Mouse (Mus musculus): Measurements from ENCODE around the gene Erich3. TPM values are rescaled to one million over a fixed set of nuclear protein-coding genes. Genes with fewer than 3 reads are reported as not detected.

Erich3 gene
- polyA plus RNA-seq, 1 experiment from 2014 or later, result 0.10 TPM

DNA sequence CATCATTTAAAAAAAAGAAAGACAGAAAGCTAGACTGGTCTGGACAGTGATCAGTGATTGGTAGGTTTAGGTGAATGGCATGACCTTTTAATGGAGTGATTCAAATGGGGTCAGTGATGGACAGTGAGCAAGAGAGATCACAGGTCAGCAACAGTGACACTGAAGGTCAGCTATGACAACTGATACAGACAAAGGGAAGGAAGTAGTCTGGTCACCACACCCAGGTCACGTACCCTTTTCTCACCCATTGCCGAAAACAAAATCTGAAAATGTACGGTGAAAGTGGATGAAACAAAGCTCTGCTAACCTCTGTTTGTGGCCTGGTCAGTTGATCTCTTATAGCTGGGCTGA is 28.9 kb downstream of the Erich3 start:
- Histone ChIP-seq H3K4me3 (replicated peaks; ENCODE audit: low read length) (no peak overlapping the region), H3K27me3 (ENCODE audit: control insufficient read depth, insufficient read depth, low read length) (no peaks in the 10 kb centered on the region), H3K9me3 (replicated peaks; ENCODE audit: control insufficient read depth, low read length) (no peaks in the 10 kb centered on the region), H3K4me1 (ENCODE audit: control insufficient read depth, insufficient read depth, low read length) (peaks cover 4% of the 10 kb centered on the region), H3K27ac (ENCODE audit: low read length) (peak overlapping the region; percentile 37; the same call in 1 of the 2 replicates), H3K4me2 (ENCODE audit: low read depth, low read length) (no peak overlapping the region), H3K9ac (ENCODE audit: low read length) (no peak overlapping the region), H3K36me3 (ENCODE audit: control insufficient read depth, insufficient read depth, low read length) (no peaks in the 10 kb centered on the region)
- no peak for ATAC-seq (ENCODE audit: insufficient read depth, low FRiP score)
- WGBS, result 51% methylated on average over 3 of the region's 3 CpGs

- H3K9ac ChIP-seq (ENCODE audit: low read length), result no peak overlapping the region
- no peaks in the 10 kb centered on the region for H3K27me3 ChIP-seq (ENCODE audit: control insufficient read depth, insufficient read depth, low read length)
- no peak for ATAC-seq (ENCODE audit: insufficient read depth, low FRiP score)
- no peak overlapping the region for H3K4me2 ChIP-seq (ENCODE audit: low read depth, low read length)
- no peaks in the 10 kb centered on the region for H3K9me3 ChIP-seq (replicated peaks; ENCODE audit: control insufficient read depth, low read length)
- no peak overlapping the region for H3K4me3 ChIP-seq (replicated peaks; ENCODE audit: low read length)
- no peak overlapping the region for H3K27ac ChIP-seq (ENCODE audit: low read length)
- no peaks in the 10 kb centered on the region for H3K36me3 ChIP-seq (ENCODE audit: control insufficient read depth, insufficient read depth, low read length)
- peaks cover 4% of the 10 kb centered on the region for H3K4me1 ChIP-seq (ENCODE audit: control insufficient read depth, insufficient read depth, low read length)
- WGBS, result 70% methylated on average over 4 of the region's 4 CpGs
Observed at GRCm38 (mm10) chr3:154693902-154694301, 30.2 kb downstream of the Erich3 start.

- Histone ChIP-seq H3K27ac (ENCODE audit: low read length) (no peak overlapping the region), H3K4me2 (ENCODE audit: low read depth, low read length) (no peak overlapping the region), H3K9ac (ENCODE audit: low read length) (no peak overlapping the region), H3K4me3 (replicated peaks; ENCODE audit: low read length) (no peak overlapping the region), H3K36me3 (ENCODE audit: control insufficient read depth, insufficient read depth, low read length) (no peaks in the 10 kb centered on the region), H3K27me3 (ENCODE audit: control insufficient read depth, insufficient read depth, low read length) (no peaks in the 10 kb centered on the region), H3K4me1 (ENCODE audit: control insufficient read depth, insufficient read depth, low read length) (peaks cover 7% of the 10 kb centered on the region), H3K9me3 (replicated peaks; ENCODE audit: control insufficient read depth, low read length) (no peaks in the 10 kb centered on the region)
- WGBS, result 71% methylated on average over 3 of the region's 3 CpGs
- peak; percentile 62 for ATAC-seq (ENCODE audit: insufficient read depth, low FRiP score)
Observed at GRCm38 (mm10) chr3:154696611-154697010, 33.0 kb downstream of the Erich3 start.

GRCm38 (mm10) chr3:154698907-154699306 is 35.2 kb downstream of the Erich3 start:
- H3K27ac ChIP-seq (ENCODE audit: low read length), result no peak overlapping the region
- no peaks in the 10 kb centered on the region for H3K36me3 ChIP-seq (ENCODE audit: control insufficient read depth, insufficient read depth, low read length)
- H3K4me3 ChIP-seq (replicated peaks; ENCODE audit: low read length), result no peak overlapping the region
- no peak for ATAC-seq (ENCODE audit: insufficient read depth, low FRiP score)
- H3K9ac ChIP-seq (ENCODE audit: low read length), result no peak overlapping the region
- WGBS, result 32% methylated on average over 5 of the region's 5 CpGs
- H3K4me1 ChIP-seq (ENCODE audit: control insufficient read depth, insufficient read depth, low read length), result 0 out of 2 replicates have a peak, but pooled peaks cover 3% of the 10 kb centered on the region
- no peaks in the 10 kb centered on the region for H3K9me3 ChIP-seq (replicated peaks; ENCODE audit: control insufficient read depth, low read length)
- H3K4me2 ChIP-seq (ENCODE audit: low read depth, low read length), result no peak overlapping the region
- H3K27me3 ChIP-seq (ENCODE audit: control insufficient read depth, insufficient read depth, low read length), result no peaks in the 10 kb centered on the region

- WGBS, result 66% methylated on average over 3 of the region's 3 CpGs
- Histone ChIP-seq H3K4me1 (ENCODE audit: control insufficient read depth, insufficient read depth, low read length) (0 out of 2 replicates have a peak, but pooled peaks cover 3% of the 10 kb centered on the region), H3K9me3 (replicated peaks; ENCODE audit: control insufficient read depth, low read length) (no peaks in the 10 kb centered on the region), H3K27ac (ENCODE audit: low read length) (no peak overlapping the region), H3K4me2 (ENCODE audit: low read depth, low read length) (no peak overlapping the region), H3K36me3 (ENCODE audit: control insufficient read depth, insufficient read depth, low read length) (no peaks in the 10 kb centered on the region), H3K4me3 (replicated peaks; ENCODE audit: low read length) (no peak overlapping the region), H3K27me3 (ENCODE audit: control insufficient read depth, insufficient read depth, low read length) (no peaks in the 10 kb centered on the region), H3K9ac (ENCODE audit: low read length) (no peak overlapping the region)
- ATAC-seq (ENCODE audit: insufficient read depth, low FRiP score), result no peak
Observed at GRCm38 (mm10) chr3:154700296-154700695, 36.6 kb downstream of the Erich3 start.

DNA sequence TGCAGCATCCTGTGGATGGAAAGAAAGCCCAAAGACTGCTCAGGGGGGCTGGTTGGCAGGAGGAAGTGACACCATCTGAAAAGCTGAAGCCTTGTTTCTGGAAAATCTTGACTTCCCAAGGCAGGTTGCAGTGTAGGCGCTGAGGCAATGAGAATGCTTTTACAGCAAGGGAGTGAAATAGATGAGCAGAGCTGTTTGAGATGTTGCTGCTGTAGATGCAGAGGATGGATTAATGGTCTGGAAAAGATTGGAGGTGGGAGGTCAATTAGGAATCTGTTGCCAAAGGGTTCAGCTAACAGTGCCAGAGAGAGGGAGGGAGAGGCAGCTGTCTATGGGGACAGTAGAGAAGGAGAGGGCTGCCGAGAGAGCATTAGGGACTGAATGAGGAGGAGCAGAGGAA is 37.1 kb downstream of the Erich3 start:
- no peak for ATAC-seq (ENCODE audit: insufficient read depth, low FRiP score)
- no peak overlapping the region for H3K4me2 ChIP-seq (ENCODE audit: low read depth, low read length)
- 57% methylated on average over 2 of the region's 2 CpGs for whole genome bisulfite sequencing
- no peak overlapping the region for H3K27ac ChIP-seq (ENCODE audit: low read length)
- H3K4me3 ChIP-seq (replicated peaks; ENCODE audit: low read length), result no peak overlapping the region
- H3K9me3 ChIP-seq (replicated peaks; ENCODE audit: control insufficient read depth, low read length), result no peaks in the 10 kb centered on the region
- H3K27me3 ChIP-seq (ENCODE audit: control insufficient read depth, insufficient read depth, low read length), result no peaks in the 10 kb centered on the region
- H3K9ac ChIP-seq (ENCODE audit: low read length), result no peak overlapping the region
- no peaks in the 10 kb centered on the region for H3K36me3 ChIP-seq (ENCODE audit: control insufficient read depth, insufficient read depth, low read length)
- 0 out of 2 replicates have a peak, but pooled peaks cover 3% of the 10 kb centered on the region for H3K4me1 ChIP-seq (ENCODE audit: control insufficient read depth, insufficient read depth, low read length)

- no peak overlapping the region for H3K9ac ChIP-seq (ENCODE audit: low read length)
- WGBS, result 70% methylated on average over 6 of the region's 6 CpGs
- no peaks in the 10 kb centered on the region for H3K9me3 ChIP-seq (replicated peaks; ENCODE audit: control insufficient read depth, low read length)
- no peak overlapping the region for H3K4me3 ChIP-seq (replicated peaks; ENCODE audit: low read length)
- H3K27me3 ChIP-seq (ENCODE audit: control insufficient read depth, insufficient read depth, low read length), result no peaks in the 10 kb centered on the region
- 0 out of 2 replicates have a peak, but pooled peaks cover 3% of the 10 kb centered on the region for H3K4me1 ChIP-seq (ENCODE audit: control insufficient read depth, insufficient read depth, low read length)
- H3K36me3 ChIP-seq (ENCODE audit: control insufficient read depth, insufficient read depth, low read length), result no peaks in the 10 kb centered on the region
- H3K4me2 ChIP-seq (ENCODE audit: low read depth, low read length), result no peak overlapping the region
- H3K27ac ChIP-seq (ENCODE audit: low read length), result no peak overlapping the region
- no peak for ATAC-seq (ENCODE audit: insufficient read depth, low FRiP score)
Observed at GRCm38 (mm10) chr3:154704755-154705154, 41.1 kb downstream of the Erich3 start.

DNA sequence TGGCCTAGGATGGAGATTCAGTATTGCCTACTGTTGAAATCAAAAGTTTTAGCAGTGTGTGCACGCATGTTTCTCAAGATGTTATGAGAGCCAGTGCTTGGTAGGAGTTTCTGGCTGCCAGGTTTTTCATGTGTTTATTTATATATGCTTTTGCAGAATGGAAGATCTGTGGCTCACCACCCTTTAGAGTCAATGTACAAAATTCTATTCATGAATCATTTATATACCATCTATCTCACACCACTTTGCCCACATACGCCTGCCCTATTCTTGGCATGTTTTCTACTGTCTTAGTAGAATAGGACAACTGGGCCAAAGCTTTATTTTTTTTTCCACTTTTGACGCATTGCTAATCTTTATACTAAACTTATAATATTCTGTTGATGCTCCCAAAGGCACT is 44.5 kb downstream of the Erich3 start:
- no peak overlapping the region for H3K27ac ChIP-seq (ENCODE audit: low read length)
- H3K36me3 ChIP-seq (ENCODE audit: control insufficient read depth, insufficient read depth, low read length), result no peaks in the 10 kb centered on the region
- no peak overlapping the region for H3K4me2 ChIP-seq (ENCODE audit: low read depth, low read length)
- H3K9ac ChIP-seq (ENCODE audit: low read length), result no peak overlapping the region
- no peaks in the 10 kb centered on the region for H3K9me3 ChIP-seq (replicated peaks; ENCODE audit: control insufficient read depth, low read length)
- 82% methylated on average over 3 of the region's 3 CpGs for WGBS
- H3K4me3 ChIP-seq (replicated peaks; ENCODE audit: low read length), result no peak overlapping the region
- no peaks in the 10 kb centered on the region for H3K4me1 ChIP-seq (ENCODE audit: control insufficient read depth, insufficient read depth, low read length)
- no peak for ATAC-seq (ENCODE audit: insufficient read depth, low FRiP score)
- H3K27me3 ChIP-seq (ENCODE audit: control insufficient read depth, insufficient read depth, low read length), result no peaks in the 10 kb centered on the region

GRCm38 (mm10) chr3:154723198-154723597 is 59.5 kb downstream of the Erich3 start:
- 36% methylated on average over 7 of the region's 7 CpGs for WGBS
- ATAC-seq (ENCODE audit: insufficient read depth, low FRiP score), result peak; percentile 53; the same call in 1 of the 2 replicates
- no peak overlapping the region for H3K9ac ChIP-seq (ENCODE audit: low read length)
- H3K27ac ChIP-seq (ENCODE audit: low read length), result no peak overlapping the region
- H3K36me3 ChIP-seq (ENCODE audit: control insufficient read depth, insufficient read depth, low read length), result no peaks in the 10 kb centered on the region
- H3K4me2 ChIP-seq (ENCODE audit: low read depth, low read length), result no peak overlapping the region
- H3K4me1 ChIP-seq (ENCODE audit: control insufficient read depth, insufficient read depth, low read length), result no peaks in the 10 kb centered on the region
- H3K27me3 ChIP-seq (ENCODE audit: control insufficient read depth, insufficient read depth, low read length), result no peaks in the 10 kb centered on the region
- H3K4me3 ChIP-seq (replicated peaks; ENCODE audit: low read length), result no peak overlapping the region
- no peaks in the 10 kb centered on the region for H3K9me3 ChIP-seq (replicated peaks; ENCODE audit: control insufficient read depth, low read length)

DNA sequence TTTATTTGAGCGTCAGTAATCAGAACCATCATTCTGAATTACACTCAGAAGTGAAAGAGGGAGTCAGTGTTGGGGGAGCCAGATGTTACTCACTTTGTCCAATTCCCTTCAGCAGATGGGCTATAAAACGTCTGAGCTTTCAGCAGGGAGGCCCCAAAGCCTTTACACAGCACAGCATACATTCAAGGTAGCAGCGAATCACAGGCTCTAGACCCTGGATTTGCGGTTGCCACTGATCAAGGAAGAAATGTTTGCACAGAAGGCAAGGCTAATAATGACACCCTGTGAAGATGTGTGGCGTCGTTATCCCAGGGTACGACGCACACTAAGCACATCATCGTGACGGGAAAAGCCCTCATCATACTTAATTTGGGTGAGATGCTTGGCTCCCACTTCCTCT is 67.8 kb downstream of the Erich3 start:
- Histone ChIP-seq H3K4me2 (ENCODE audit: low read depth, low read length) (no peak overlapping the region), H3K4me3 (replicated peaks; ENCODE audit: low read length) (no peak overlapping the region), H3K4me1 (ENCODE audit: control insufficient read depth, insufficient read depth, low read length) (no peaks in the 10 kb centered on the region), H3K36me3 (ENCODE audit: control insufficient read depth, insufficient read depth, low read length) (no peaks in the 10 kb centered on the region), H3K27ac (ENCODE audit: low read length) (no peak overlapping the region), H3K9ac (ENCODE audit: low read length) (no peak overlapping the region), H3K27me3 (ENCODE audit: control insufficient read depth, insufficient read depth, low read length) (no peaks in the 10 kb centered on the region), H3K9me3 (replicated peaks; ENCODE audit: control insufficient read depth, low read length) (no peaks in the 10 kb centered on the region)
- WGBS, result 82% methylated on average over 10 of the region's 10 CpGs
- ATAC-seq (ENCODE audit: insufficient read depth, low FRiP score), result no peak

Data from stomach, embryonic 16.5 days (tissue).